Mouse (Mus musculus): ENCODE measurements at regions not wholly inside any gene's neighbourhood (a gene's known extent, or its start where the extent isn't known, plus 50 kb on each side); places are given as distances from the start of the nearest gene placed in this dataset.
"Not testable (repeated sequence)": the region's sequence is repeated elsewhere in the genome, so short reads cannot be mapped to it uniquely, and the experiment has no call there.

- H3K36me3 ChIP-seq (ENCODE audit: control insufficient read depth, insufficient read depth, low read length); H3K4me1 ChIP-seq (replicated peaks; ENCODE audit: control insufficient read depth, insufficient read depth); H3K4me2 ChIP-seq (replicated peaks; ENCODE audit: low read depth); H3K27me3 ChIP-seq (ENCODE audit: control insufficient read depth, insufficient read depth, low read length); H3K4me3 ChIP-seq (ENCODE audit: low read depth, low read length); ATAC-seq (ENCODE audit: low FRiP score, low TSS enrichment); H3K27ac ChIP-seq (replicated peaks); H3K9me3 ChIP-seq (ENCODE audit: control insufficient read depth, low read length); H3K9ac ChIP-seq (ENCODE audit: low read length): not testable (repeated sequence)
- WGBS, result 88% methylated on average over 2 of the region's 2 CpGs
- DNase-seq (ENCODE audit: low spot score), result peak; percentile 29
Observed at GRCm38 (mm10) chr8:55347851-55348250, 393.2 kb downstream of the Gpm6a start.

DNA sequence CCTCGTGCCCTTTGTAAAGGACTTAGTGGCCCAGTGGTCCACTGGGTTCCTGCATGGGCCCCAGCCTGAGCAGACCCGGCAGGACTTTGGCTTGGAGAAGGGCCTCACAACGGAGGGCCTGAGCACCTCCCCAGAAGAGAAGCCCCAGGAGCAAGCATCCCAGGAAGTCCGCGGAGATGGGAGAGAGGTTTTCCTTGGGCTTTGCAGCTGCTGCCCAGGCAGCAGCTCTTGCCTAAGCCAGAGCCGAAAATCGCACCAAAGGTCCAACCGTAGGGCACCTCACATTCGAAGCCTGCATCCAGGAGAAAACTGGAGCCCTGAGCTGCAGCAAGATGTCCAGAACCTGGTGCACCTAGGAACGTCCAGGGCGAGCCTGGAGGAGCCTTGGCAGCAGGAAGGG is 405.2 kb downstream of the Gpm6a start:
- not testable (repeated sequence) for H3K4me1 ChIP-seq (replicated peaks; ENCODE audit: control insufficient read depth, insufficient read depth); H3K9ac ChIP-seq (ENCODE audit: low read length); H3K4me2 ChIP-seq (replicated peaks; ENCODE audit: low read depth); H3K27ac ChIP-seq (replicated peaks); H3K4me3 ChIP-seq (ENCODE audit: low read depth, low read length); H3K9me3 ChIP-seq (ENCODE audit: control insufficient read depth, low read length); ATAC-seq (ENCODE audit: low FRiP score, low TSS enrichment); DNase-seq (ENCODE audit: low spot score); H3K27me3 ChIP-seq (ENCODE audit: control insufficient read depth, insufficient read depth, low read length); H3K36me3 ChIP-seq (ENCODE audit: control insufficient read depth, insufficient read depth, low read length)
- 77% methylated on average over 10 of the region's 11 CpGs for WGBS

- not testable (repeated sequence) for H3K27ac ChIP-seq (replicated peaks); H3K4me2 ChIP-seq (replicated peaks; ENCODE audit: low read depth); H3K36me3 ChIP-seq (ENCODE audit: control insufficient read depth, insufficient read depth, low read length); H3K9ac ChIP-seq (ENCODE audit: low read length); H3K4me3 ChIP-seq (ENCODE audit: low read depth, low read length); H3K9me3 ChIP-seq (ENCODE audit: control insufficient read depth, low read length); ATAC-seq (ENCODE audit: low FRiP score, low TSS enrichment); DNase-seq (ENCODE audit: low spot score); H3K27me3 ChIP-seq (ENCODE audit: control insufficient read depth, insufficient read depth, low read length); H3K4me1 ChIP-seq (replicated peaks; ENCODE audit: control insufficient read depth, insufficient read depth)
- WGBS, result 74% methylated on average over 4 of the region's 6 CpGs
Observed at GRCm38 (mm10) chr8:55367431-55367830, 412.8 kb downstream of the Gpm6a start.

- WGBS, result 47% methylated on average over 2 of the region's 2 CpGs
Observed at GRCm38 (mm10) chr8:55397046-55397445, 442.4 kb downstream of the Gpm6a start.

DNA sequence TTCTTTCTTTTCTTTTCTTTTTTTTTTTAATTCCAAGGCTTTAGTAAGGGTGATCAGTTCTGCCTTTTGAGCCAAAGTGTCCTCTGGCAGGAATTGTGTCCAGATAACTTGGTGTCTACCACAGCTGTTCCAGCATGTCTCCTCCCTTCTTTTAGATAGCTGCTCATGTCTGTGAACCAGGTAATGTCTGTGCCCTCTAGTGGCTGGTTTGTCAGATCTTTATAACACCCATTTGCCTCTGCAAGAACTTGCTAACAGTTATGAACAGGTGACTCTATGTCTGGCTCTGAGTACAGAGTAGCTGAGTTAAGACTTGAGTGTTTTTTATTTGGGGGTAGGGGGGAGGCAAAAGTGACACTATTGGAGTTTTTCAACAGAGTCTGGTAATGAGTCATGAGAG is 443.7 kb downstream of the Gpm6a start:
- H3K4me2 ChIP-seq (replicated peaks; ENCODE audit: low read depth), result no peak overlapping the region
- H3K9ac ChIP-seq (ENCODE audit: low read length), result no peak overlapping the region
- no peak overlapping the region for H3K4me3 ChIP-seq (ENCODE audit: low read depth, low read length)
- TF ChIP-seq EP300 (optimal IDR thresholded peaks at IDR 0.05) (no peak), CTCF (IDR thresholded peaks at IDR 0.05; ENCODE audit: low read depth) (peak; percentile 61)
- ATAC-seq (ENCODE audit: low FRiP score, low TSS enrichment) (no peak), DNase-seq (ENCODE audit: low spot score) (no peak)
- H3K27ac ChIP-seq (replicated peaks), result no peak overlapping the region
- no peaks in the 10 kb centered on the region for H3K36me3 ChIP-seq (ENCODE audit: control insufficient read depth, insufficient read depth, low read length)
- H3K9me3 ChIP-seq (ENCODE audit: control insufficient read depth, low read length), result no peaks in the 10 kb centered on the region
- no peaks in the 10 kb centered on the region for H3K27me3 ChIP-seq (ENCODE audit: control insufficient read depth, insufficient read depth, low read length)
- no peaks in the 10 kb centered on the region for H3K4me1 ChIP-seq (replicated peaks; ENCODE audit: control insufficient read depth, insufficient read depth)

More at GRCm38 (mm10) chr8:55397046-55397445, 442.4 kb downstream of the Gpm6a start:
- no peak for TF ChIP-seq CTCF (IDR thresholded peaks at IDR 0.05; ENCODE audit: low read depth)
- TF ChIP-seq EP300 (optimal IDR thresholded peaks at IDR 0.05), result no peak
- Histone ChIP-seq H3K9me3 (ENCODE audit: control insufficient read depth, low read length) (no peaks in the 10 kb centered on the region), H3K9ac (ENCODE audit: low read length) (no peak overlapping the region), H3K4me2 (replicated peaks; ENCODE audit: low read depth) (no peak overlapping the region), H3K27me3 (ENCODE audit: control insufficient read depth, insufficient read depth, low read length) (no peaks in the 10 kb centered on the region), H3K27ac (replicated peaks) (no peak overlapping the region), H3K4me3 (ENCODE audit: low read depth, low read length) (no peak overlapping the region), H3K36me3 (ENCODE audit: control insufficient read depth, insufficient read depth, low read length) (no peaks in the 10 kb centered on the region), H3K4me1 (replicated peaks; ENCODE audit: control insufficient read depth, insufficient read depth) (no peaks in the 10 kb centered on the region)
- DNase-seq (ENCODE audit: low spot score), result no peak
- ATAC-seq (ENCODE audit: low FRiP score, low TSS enrichment), result no peak

DNA sequence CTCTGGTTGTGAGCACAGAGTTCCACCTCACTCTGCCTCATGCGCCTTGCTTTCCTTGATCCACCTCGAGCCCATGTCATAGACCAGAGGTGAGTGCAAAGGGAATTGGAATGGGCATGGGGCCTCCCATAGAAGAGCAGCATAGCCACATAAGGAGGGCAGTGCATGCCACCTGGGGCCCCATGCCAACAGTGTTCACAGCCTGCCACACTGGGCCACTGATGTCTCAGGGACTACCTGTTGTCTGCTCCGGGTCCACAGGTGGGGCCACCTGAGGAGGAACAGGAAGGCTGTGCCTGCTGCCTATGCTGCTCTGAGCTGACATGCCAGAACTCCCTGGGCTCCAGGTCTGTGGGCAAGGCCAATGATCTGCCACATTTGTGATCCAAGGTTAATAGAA is 445.8 kb downstream of the Gpm6a start:
- 88% methylated on average over 3 of the region's 3 CpGs for WGBS
- no peaks in the 10 kb centered on the region for H3K4me1 ChIP-seq (replicated peaks; ENCODE audit: control insufficient read depth, insufficient read depth)
- H3K9ac ChIP-seq (ENCODE audit: low read length), result no peak overlapping the region
- ATAC-seq (ENCODE audit: low FRiP score, low TSS enrichment), result no peak
- no peak for DNase-seq (ENCODE audit: low spot score)
- H3K9me3 ChIP-seq (ENCODE audit: control insufficient read depth, low read length), result no peaks in the 10 kb centered on the region
- no peaks in the 10 kb centered on the region for H3K27me3 ChIP-seq (ENCODE audit: control insufficient read depth, insufficient read depth, low read length)
- no peak overlapping the region for H3K27ac ChIP-seq (replicated peaks)
- no peak for TF ChIP-seq EP300 (optimal IDR thresholded peaks at IDR 0.05)
- TF ChIP-seq CTCF (IDR thresholded peaks at IDR 0.05; ENCODE audit: low read depth), result no peak
- no peak overlapping the region for H3K4me2 ChIP-seq (replicated peaks; ENCODE audit: low read depth)
- no peaks in the 10 kb centered on the region for H3K36me3 ChIP-seq (ENCODE audit: control insufficient read depth, insufficient read depth, low read length)
- H3K4me3 ChIP-seq (ENCODE audit: low read depth, low read length), result no peak overlapping the region

GRCm38 (mm10) chr8:55406903-55407302 is 452.3 kb downstream of the Gpm6a start:
- not testable (repeated sequence) for H3K36me3 ChIP-seq (ENCODE audit: control insufficient read depth, insufficient read depth, low read length); H3K4me1 ChIP-seq (replicated peaks; ENCODE audit: control insufficient read depth, insufficient read depth); H3K4me3 ChIP-seq (ENCODE audit: low read depth, low read length); H3K4me2 ChIP-seq (replicated peaks; ENCODE audit: low read depth); DNase-seq (ENCODE audit: low spot score); H3K27ac ChIP-seq (replicated peaks); H3K9me3 ChIP-seq (ENCODE audit: control insufficient read depth, low read length); ATAC-seq (ENCODE audit: low FRiP score, low TSS enrichment); H3K9ac ChIP-seq (ENCODE audit: low read length); H3K27me3 ChIP-seq (ENCODE audit: control insufficient read depth, insufficient read depth, low read length)
- 3% methylated on average over 1 of the region's 1 CpGs for WGBS
